Mouse (Mus musculus) embryonic facial prominence, embryonic 15.5 days (tissue): ENCODE data around the gene Ydjc. TPM values are rescaled to one million over a fixed set of nuclear protein-coding genes. Genes with fewer than 3 reads are reported as not detected.
A peak's percentile ranks its signal among the peaks of the same experiment; 100 is the strongest.

Experiments used
- ATAC-seq: fragments of 200-750 bp; cut with Nextera tagmentation; 2 replicates; pipeline ENCODE4 v1.8.0; 2017; ENCODE audit warnings: low read depth, moderate TSS enrichment; ENCODE audit not compliant: insufficient number of reproducible peaks, low FRiP score, low TSS enrichment
- H3K27ac ChIP-seq: fragments of 300-500 bp; sonication (generic); replicated peaks from 2 replicates; pipeline ENCODE4 v1.5.1; 2015; ENCODE audit warnings: mild to moderate bottlenecking, inconsistent platforms
- H3K27me3 ChIP-seq: fragments of 300-500 bp; sonication (generic); 2 replicates; pipeline ENCODE4 v1.6.1; 2015; ENCODE audit warnings: inconsistent platforms
- H3K36me3 ChIP-seq: fragments of 300-500 bp; sonication (generic); 2 replicates; pipeline ENCODE4 v1.6.1; 2015; ENCODE audit warnings: mild to moderate bottlenecking, inconsistent platforms
- H3K4me1 ChIP-seq: fragments of 300-500 bp; sonication (generic); 2 replicates; pipeline ENCODE4 v1.6.1; 2015; ENCODE audit warnings: inconsistent platforms
- H3K4me2 ChIP-seq: fragments of 300-500 bp; sonication (generic); replicated peaks from 2 replicates; pipeline ENCODE4 v1.6.1; 2015; ENCODE audit warnings: mild to moderate bottlenecking, inconsistent platforms
- H3K4me3 ChIP-seq: fragments of 300-500 bp; sonication (generic); replicated peaks from 2 replicates; pipeline ENCODE4 v1.5.1; 2015; ENCODE audit warnings: mild to moderate bottlenecking, inconsistent platforms
- H3K9ac ChIP-seq: fragments of 300-500 bp; sonication (generic); 2 replicates; pipeline ENCODE4 v1.6.1; 2015; ENCODE audit warnings: inconsistent platforms
- H3K9me3 ChIP-seq: fragments of 300-500 bp; sonication (generic); replicated peaks from 2 replicates; pipeline ENCODE4 v1.6.1; 2016; ENCODE audit warnings: inconsistent platforms
- WGBS: fragments of 180-500 bp; shearing (Covaris S2); methylation state at CpG from one replicate; pipeline ENCODE4 v1.1.7; 2015; 5-methylcytosine and 5-hydroxymethylcytosine counted together
- polyA plus RNA-seq: library from polyadenylated mRNA; unstranded; fragments of >200 nt; fragmentation: Nextera tagmentation; extraction: Ambion mirVana; gene quantifications from 2 replicates; pipeline ENCODE4 v1.2.1, GENCODE M21; 2015

The Ydjc gene
- 14.3 and 15.3 TPM in 2 replicates for polyA plus RNA-seq

GRCm38 (mm10) chr16:17144339-17144738, at the start of gene Ydjc:
Gene Ydjc (plus strand): TSS chr16:17144621.
- H3K27me3 ChIP-seq = no peaks in the 10 kb centered on the region
- WGBS = 18% methylated on average over 7 of the region's 7 CpGs
- no peak within 1 kb of the TSS for H3K4me2 ChIP-seq
- H3K36me3 ChIP-seq = no peaks in the 10 kb centered on the region
- H3K4me3 ChIP-seq = no peak within 1 kb of the TSS
- ATAC-seq = no peak
- H3K27ac ChIP-seq = no peak within 1 kb of the TSS
- no peak within 1 kb of the TSS for H3K9ac ChIP-seq
- no peaks in the 10 kb centered on the region for H3K9me3 ChIP-seq
- peaks cover 17% of the 10 kb centered on the region for H3K4me1 ChIP-seq

GRCm38 (mm10) chr16:17096938-17097337, 47.5 kb upstream of the Ydjc start:
- H3K4me3 ChIP-seq = no peak overlapping the region
- no peaks in the 10 kb centered on the region for H3K9me3 ChIP-seq
- ATAC-seq = no peak
- H3K4me1 ChIP-seq = no peaks in the 10 kb centered on the region
- WGBS = 95% methylated on average over 3 of the region's 3 CpGs
- H3K27me3 ChIP-seq = no peaks in the 10 kb centered on the region
- peaks cover 94% of the 10 kb centered on the region for H3K36me3 ChIP-seq
- no peak overlapping the region for H3K27ac ChIP-seq
- no peak overlapping the region for H3K4me2 ChIP-seq
- no peak overlapping the region for H3K9ac ChIP-seq

- no peak for ATAC-seq
- no peak overlapping the region for H3K4me3 ChIP-seq
- H3K4me1 ChIP-seq = 0 out of 2 replicates have a peak, but pooled peaks cover 6% of the 10 kb centered on the region
- H3K4me2 ChIP-seq = no peak overlapping the region
- 46% methylated on average over 7 of the region's 7 CpGs for WGBS
- no peak overlapping the region for H3K9ac ChIP-seq
- H3K27me3 ChIP-seq = no peaks in the 10 kb centered on the region
- peaks cover 79% of the 10 kb centered on the region for H3K36me3 ChIP-seq
- no peak overlapping the region for H3K27ac ChIP-seq
- no peaks in the 10 kb centered on the region for H3K9me3 ChIP-seq
These were observed 41.7 kb upstream of the Ydjc start for GRCm38 (mm10) chr16:17102630-17103220.

- ATAC-seq = no peak
- Histone ChIP-seq H3K36me3 (peaks cover 74% of the 10 kb centered on the region), H3K4me3 (no peak overlapping the region), H3K9me3 (no peaks in the 10 kb centered on the region), H3K27me3 (no peaks in the 10 kb centered on the region), H3K4me1 (0 out of 2 replicates have a peak, but pooled peaks cover 6% of the 10 kb centered on the region), H3K9ac (no peak overlapping the region), H3K4me2 (no peak overlapping the region), H3K27ac (no peak overlapping the region)
- WGBS = 72% methylated on average over 4 of the region's 4 CpGs
These were observed 39.8 kb upstream of the Ydjc start for GRCm38 (mm10) chr16:17104600-17104999.

DNA sequence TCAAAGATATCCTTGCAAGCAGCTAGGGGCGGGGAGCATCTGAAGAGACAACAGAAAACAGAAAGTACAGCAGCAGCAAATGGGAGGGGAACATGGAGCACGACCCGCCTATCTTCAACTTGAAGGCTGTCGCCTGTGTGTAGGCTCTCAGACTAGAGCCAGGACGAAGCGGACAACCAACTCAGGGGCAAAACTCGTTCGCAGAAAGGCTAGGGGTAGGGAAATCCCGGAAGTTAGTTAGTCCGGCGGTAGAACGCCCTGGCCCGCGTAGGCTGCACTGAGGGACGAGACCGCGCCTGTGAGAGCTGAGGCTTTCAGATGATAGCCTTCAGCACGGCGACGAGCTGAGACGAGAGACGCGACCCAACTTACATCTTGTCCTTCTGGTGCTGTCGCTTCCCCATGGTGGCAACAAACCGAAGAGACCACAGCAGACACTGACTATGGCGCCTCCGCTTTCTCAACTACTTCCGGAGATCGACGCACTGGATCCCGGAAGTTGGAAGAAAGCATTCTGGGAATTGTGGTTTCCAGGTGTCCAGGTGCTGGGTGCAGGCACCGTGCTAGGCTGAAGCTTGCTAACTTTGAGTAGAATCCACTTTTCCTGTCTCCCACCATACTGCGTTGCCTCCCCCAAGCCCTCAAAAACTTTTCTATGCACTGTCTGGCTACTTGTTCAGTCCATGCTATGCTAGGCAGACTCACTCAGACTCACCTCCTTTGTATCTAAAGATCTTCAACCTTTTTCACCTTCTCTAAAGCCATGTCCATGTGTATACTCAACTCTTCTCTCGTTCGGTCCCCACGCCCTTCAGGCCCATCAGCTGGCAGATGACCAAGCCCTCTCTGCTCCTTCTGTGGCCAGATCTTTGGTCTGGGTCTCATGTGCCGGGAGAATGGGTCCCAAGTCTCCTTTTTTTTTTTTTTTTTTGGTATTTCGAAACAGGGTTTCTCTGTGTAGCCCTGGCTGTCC, 33.4 kb upstream of the Ydjc start, which contains the start of gene Ppil2:
Gene Ppil2, minus strand, starts transcription at position 487 of the 973 bp plus-strand sequence.
- Histone ChIP-seq H3K4me1 (peaks cover 12% of the 10 kb centered on the region), H3K27me3 (no peaks in the 10 kb centered on the region), H3K4me2 (peak within 1 kb of the TSS; percentile 56), H3K36me3 (peaks cover 27% of the 10 kb centered on the region), H3K4me3 (peak within 1 kb of the TSS; percentile 82), H3K9ac (peak within 1 kb of the TSS; percentile 51), H3K9me3 (no peaks in the 10 kb centered on the region), H3K27ac (peak within 1 kb of the TSS; percentile 55; the same call in 1 of the 2 replicates)
- ATAC-seq = peak; percentile 68
- 9% methylated on average over 38 of the region's 38 CpGs for WGBS

GRCm38 (mm10) chr16:17117309-17117799, 27.1 kb upstream of the Ydjc start:
- no peaks in the 10 kb centered on the region for H3K9me3 ChIP-seq
- no peak overlapping the region for H3K4me3 ChIP-seq
- no peaks in the 10 kb centered on the region for H3K27me3 ChIP-seq
- no peak overlapping the region for H3K27ac ChIP-seq
- H3K4me2 ChIP-seq = no peak overlapping the region
- H3K4me1 ChIP-seq = no peaks in the 10 kb centered on the region
- no peak for ATAC-seq
- WGBS = 82% methylated on average over 5 of the region's 5 CpGs
- H3K9ac ChIP-seq = no peak overlapping the region
- H3K36me3 ChIP-seq = 0 out of 2 replicates have a peak, but pooled peaks cover 10% of the 10 kb centered on the region

DNA sequence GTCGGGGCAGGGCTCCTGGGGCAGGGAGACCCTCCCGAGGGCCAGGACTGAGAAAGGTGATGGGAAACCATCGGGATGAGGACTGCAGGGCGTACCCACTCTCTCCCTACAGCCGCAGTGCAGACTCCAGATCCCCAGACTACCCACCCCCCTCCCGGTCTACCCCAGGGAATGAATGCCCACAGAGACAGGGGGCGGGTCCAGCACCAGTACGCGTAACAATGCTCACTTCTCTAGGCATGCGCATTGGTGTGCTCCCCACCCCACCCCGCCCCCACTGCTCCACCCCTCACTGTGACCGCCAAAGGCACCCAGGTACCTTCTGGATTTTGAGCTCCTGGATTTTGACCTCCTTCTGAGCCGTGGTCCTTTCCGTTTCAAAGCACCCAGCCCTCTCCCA, 22.9 kb upstream of the Ydjc start:
- Histone ChIP-seq H3K36me3 (0 out of 2 replicates have a peak, but pooled peaks cover 10% of the 10 kb centered on the region), H3K4me2 (no peak overlapping the region), H3K27me3 (no peaks in the 10 kb centered on the region), H3K4me1 (peaks cover 21% of the 10 kb centered on the region), H3K27ac (no peak overlapping the region), H3K4me3 (no peak overlapping the region), H3K9ac (no peak overlapping the region), H3K9me3 (no peaks in the 10 kb centered on the region)
- ATAC-seq = no peak
- WGBS = 66% methylated on average over 14 of the region's 14 CpGs

GRCm38 (mm10) chr16:17124119-17124870, 20.1 kb upstream of the Ydjc start:
- H3K9ac ChIP-seq = peak overlapping the region; percentile 33; the same call in 1 of the 2 replicates
- WGBS = 3% methylated on average over 22 of the region's 22 CpGs
- peaks cover 21% of the 10 kb centered on the region for H3K4me1 ChIP-seq
- H3K4me2 ChIP-seq = peak overlapping the region; percentile 79
- no peaks in the 10 kb centered on the region for H3K27me3 ChIP-seq
- no peaks in the 10 kb centered on the region for H3K9me3 ChIP-seq
- H3K27ac ChIP-seq = peak overlapping the region; percentile 39; the same call in 1 of the 2 replicates
- H3K4me3 ChIP-seq = peak overlapping the region; percentile 50
- peak; percentile 8; the same call in 1 of the 2 replicates for ATAC-seq
- H3K36me3 ChIP-seq = 0 out of 2 replicates have a peak, but pooled peaks cover 10% of the 10 kb centered on the region

DNA sequence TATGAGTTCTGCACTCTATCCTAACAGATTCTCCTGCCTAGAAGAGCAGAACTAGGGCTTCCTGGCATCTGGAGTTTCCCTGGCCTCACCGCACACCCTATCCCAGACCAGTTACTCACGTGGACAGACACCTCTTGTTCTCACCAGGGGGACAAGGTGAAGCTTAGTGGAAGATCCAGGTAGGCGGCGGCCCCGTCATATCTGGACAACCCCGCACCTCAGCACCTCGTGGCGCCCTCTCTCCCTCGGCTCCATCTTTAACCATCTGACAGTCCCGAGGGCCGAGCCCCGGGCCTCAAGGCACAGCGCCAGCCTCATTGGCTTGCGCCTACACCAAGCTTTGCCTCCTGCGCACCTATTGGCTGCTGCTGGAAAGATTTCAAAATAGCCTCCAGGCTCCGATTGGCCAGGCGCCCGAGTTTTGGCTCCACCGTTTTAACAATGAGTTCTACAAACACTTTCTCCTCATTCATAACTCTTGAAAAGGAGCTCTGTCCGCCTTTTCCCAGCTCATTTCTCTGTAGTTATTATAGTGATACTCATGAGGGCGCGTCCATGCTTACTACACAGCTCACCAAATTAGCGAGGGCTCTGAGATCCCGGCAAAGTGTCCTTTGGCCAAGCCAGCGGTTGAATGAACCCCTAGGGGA, 19.4 kb upstream of the Ydjc start, which contains the start of gene 2610318N02Rik:
Gene 2610318N02Rik, minus strand, starts transcription at position 297 of the 650 bp plus-strand sequence.
- Histone ChIP-seq H3K4me2 (peak within 1 kb of the TSS; percentile 79), H3K27me3 (no peaks in the 10 kb centered on the region), H3K36me3 (0 out of 2 replicates have a peak, but pooled peaks cover 5% of the 10 kb centered on the region), H3K4me1 (peaks cover 21% of the 10 kb centered on the region), H3K4me3 (peak within 1 kb of the TSS; percentile 50), H3K9me3 (no peaks in the 10 kb centered on the region), H3K9ac (peak within 1 kb of the TSS; percentile 33; the same call in 1 of the 2 replicates), H3K27ac (peak within 1 kb of the TSS; percentile 39; the same call in 1 of the 2 replicates)
- WGBS = under 1% methylated on average over 25 of the region's 25 CpGs
- peak; percentile 87 for ATAC-seq

GRCm38 (mm10) chr16:17127292-17127691, 17.1 kb upstream of the Ydjc start:
- H3K9ac ChIP-seq = no peak overlapping the region
- H3K4me1 ChIP-seq = peaks cover 32% of the 10 kb centered on the region
- H3K4me2 ChIP-seq = no peak overlapping the region
- H3K27ac ChIP-seq = no peak overlapping the region
- H3K9me3 ChIP-seq = no peaks in the 10 kb centered on the region
- H3K27me3 ChIP-seq = no peaks in the 10 kb centered on the region
- no peak overlapping the region for H3K4me3 ChIP-seq
- peaks cover 3% of the 10 kb centered on the region; the same call in 1 of the 2 replicates for H3K36me3 ChIP-seq
- ATAC-seq = no peak
- 100% methylated on average over 1 of the region's 1 CpGs for WGBS
